In the genomic region with DNA sequence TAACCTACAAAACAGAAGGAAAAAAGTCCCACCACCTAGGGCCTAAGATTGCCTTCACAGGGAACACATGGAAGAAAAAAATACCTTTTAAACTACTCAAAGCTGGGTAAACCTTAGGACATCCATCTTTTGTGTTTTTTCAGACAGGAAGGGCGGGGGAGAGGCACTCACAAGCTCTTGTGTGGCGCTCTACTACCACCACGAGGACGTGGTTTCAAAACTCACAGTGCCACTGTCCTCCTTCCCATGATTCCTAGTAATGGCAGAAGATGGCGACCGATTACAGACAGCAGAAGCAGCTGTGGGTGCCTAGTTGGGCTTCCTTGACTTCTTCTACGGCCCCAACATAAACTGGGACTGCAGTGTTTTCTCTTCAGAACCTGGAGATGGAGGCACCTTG, we compare ENCODE assay signal across 10 mouse cellular contexts.
DNase-seq lines count a peak whose midpoint lies in the region; ATAC-seq lines count a peak whose summit lies in the region.
"Had no signal": no experiment of that assay in that cellular context is flagged by ENCODE, and none has a peak within 500 bp of the region (broad histone marks: within the 10 kb centered on the region; RNA-seq: fewer than 3 reads in every experiment).

No protein-coding gene starts in this region.

- whole genome bisulfite sequencing in midbrain, embryonic 14.5 days = 81% methylated on average over 7 of the region's 7 CpGs
- 87% methylated on average over 7 of the region's 7 CpGs for WGBS in midbrain, embryonic 16.5 days
- 85% methylated on average over 7 of the region's 7 CpGs for WGBS in forebrain, embryonic 10.5 days

- H3K4me2 ChIP-seq in midbrain, embryonic 14.5 days (ENCODE audit: low read length) = no peak overlapping the region
- H3K4me2 ChIP-seq in midbrain, embryonic 16.5 days (ENCODE audit: low read length) = no peak overlapping the region
- H3K4me2 ChIP-seq: heart, embryonic 13.5 days; midbrain, embryonic 12.5 days had no signal

- DNase-seq in heart, postnatal 25 days (ENCODE audit: low spot score) = peak; percentile 62
- DNase-seq in heart, adult 8-10 months (ENCODE audit: low spot score) = no peak
- peak; percentile 69 for DNase-seq in midbrain, embryonic 14.5 days
- DNase-seq in T-cell, adult 2 months (ENCODE audit: low spot score) = peak; percentile 71
- peak; percentile 86 for DNase-seq in ovary, postnatal 14 days (ENCODE audit: low spot score)
- no peak for DNase-seq in forebrain, embryonic 10.5 days (ENCODE audit: extremely low spot score, low spot score)

- no peaks in the 10 kb centered on the region for H3K27me3 ChIP-seq in midbrain, embryonic 14.5 days (ENCODE audit: control insufficient read depth, insufficient read depth, low read length)
- no peaks in the 10 kb centered on the region for H3K27me3 ChIP-seq in midbrain, embryonic 16.5 days (ENCODE audit: control insufficient read depth, insufficient read depth, low read depth, low read length)
- H3K27me3 ChIP-seq in forebrain, embryonic 10.5 days (ENCODE audit: poor library complexity, severe bottlenecking) = no peaks in the 10 kb centered on the region
- H3K27me3 ChIP-seq: heart, embryonic 13.5 days; midbrain, embryonic 12.5 days had no signal

- no peak overlapping the region for H3K4me3 ChIP-seq in midbrain, embryonic 14.5 days (replicated peaks; ENCODE audit: low read depth, low read length)
- no peak overlapping the region for H3K4me3 ChIP-seq in midbrain, embryonic 16.5 days (ENCODE audit: low read depth, low read length)
- no peak overlapping the region for H3K4me3 ChIP-seq in forebrain, embryonic 10.5 days
- H3K4me3 ChIP-seq: heart, embryonic 13.5 days; midbrain, embryonic 12.5 days had no signal

- intact Hi-C loops in heart, postnatal 25 days (cut with DNase I) = no loop called here

- no peak overlapping the region for H3K9ac ChIP-seq in midbrain, embryonic 14.5 days (replicated peaks; ENCODE audit: low read length)
- H3K9ac ChIP-seq in midbrain, embryonic 16.5 days (ENCODE audit: low read depth, low read length) = no peak overlapping the region
- H3K9ac ChIP-seq: heart, embryonic 13.5 days; midbrain, embryonic 12.5 days had no signal

- 0 out of 2 replicates have a peak, but pooled peaks cover 4% of the 10 kb centered on the region for H3K36me3 ChIP-seq in midbrain, embryonic 14.5 days (ENCODE audit: control insufficient read depth, insufficient read depth, low read length)
- H3K36me3 ChIP-seq in midbrain, embryonic 16.5 days (ENCODE audit: control insufficient read depth, insufficient read depth, low read length) = no peaks in the 10 kb centered on the region
- H3K36me3 ChIP-seq in forebrain, embryonic 10.5 days (replicated peaks) = peaks cover 65% of the 10 kb centered on the region
- H3K36me3 ChIP-seq: midbrain, embryonic 12.5 days had no signal

- H3K9me3 ChIP-seq in midbrain, embryonic 14.5 days (ENCODE audit: control insufficient read depth, low read length) = no peaks in the 10 kb centered on the region
- no peaks in the 10 kb centered on the region for H3K9me3 ChIP-seq in midbrain, embryonic 16.5 days (replicated peaks; ENCODE audit: control insufficient read depth, low read length, poor library complexity, severe bottlenecking)
- H3K9me3 ChIP-seq in forebrain, embryonic 10.5 days = no peaks in the 10 kb centered on the region
- H3K9me3 ChIP-seq: heart, embryonic 13.5 days; midbrain, embryonic 12.5 days had no signal

- H3K4me1 ChIP-seq in midbrain, embryonic 14.5 days (ENCODE audit: control insufficient read depth, insufficient read depth, low read length) = no peaks in the 10 kb centered on the region
- no peaks in the 10 kb centered on the region for H3K4me1 ChIP-seq in midbrain, embryonic 16.5 days (ENCODE audit: control insufficient read depth, insufficient read depth, low read length)
- no peaks in the 10 kb centered on the region for H3K4me1 ChIP-seq in forebrain, embryonic 10.5 days
- H3K4me1 ChIP-seq: heart, embryonic 13.5 days; midbrain, embryonic 12.5 days had no signal

- ATAC-seq in midbrain, embryonic 14.5 days (ENCODE audit: low FRiP score, low TSS enrichment) = no peak
- ATAC-seq in midbrain, embryonic 16.5 days = no peak
- ATAC-seq in monocyte, adult 5-6 weeks (replicated peaks; ENCODE audit: insufficient number of reproducible peaks, low FRiP score, low TSS enrichment, poor library complexity, severe bottlenecking) = no peak

- H3K27ac ChIP-seq in midbrain, embryonic 14.5 days (replicated peaks; ENCODE audit: low read depth, low read length) = no peak overlapping the region
- no peak overlapping the region for H3K27ac ChIP-seq in midbrain, embryonic 16.5 days (ENCODE audit: low read length)
- no peak overlapping the region for H3K27ac ChIP-seq in forebrain, embryonic 10.5 days
- H3K27ac ChIP-seq: heart, embryonic 13.5 days; midbrain, embryonic 12.5 days had no signal

Comparison
In these comparisons a context has a peak if more than half of its experiments do, and no peak if none do; other contexts are left out.
1. DNase-seq: peak in heart, postnatal 25 days (single experiment), midbrain, embryonic 14.5 days (single experiment), T-cell, adult 2 months (single experiment) and ovary, postnatal 14 days (single experiment); none in heart, adult 8-10 months (single experiment) and forebrain, embryonic 10.5 days (single experiment).